Mouse (Mus musculus) cortical plate, adult 2 months (tissue): ENCODE data around the gene Rassf5.

Experiments
- CTCF ChIP-seq: fragments of 200-500 bp; IDR thresholded peaks from 2 replicates; pipeline ENCODE4 v1.5.1; 2011; ENCODE audit warnings: mild to moderate bottlenecking, control low read depth, low read length; ENCODE audit not compliant: insufficient read depth; ENCODE audit errors: extremely low read depth
- POLR2A ChIP-seq: fragments of 200-500 bp; IDR thresholded peaks from 2 replicates; pipeline ENCODE4 v1.6.1; 2011; ENCODE audit warnings: mild to moderate bottlenecking, low read length, control low read depth; ENCODE audit not compliant: insufficient read depth; ENCODE audit errors: extremely low read depth

GRCm38 (mm10) chr1:131244536-131245088 is 446 bp downstream of the Rassf5 start:
- no peak for TF ChIP-seq POLR2A
- no peak for TF ChIP-seq CTCF
